Mouse (Mus musculus): ENCODE results near the gene Akap12. TPM values are rescaled to one million over a fixed set of nuclear protein-coding genes. Genes with fewer than 3 reads are reported as not detected.

The Akap12 gene
- total RNA-seq, 2 experiments from 2014 or later = 81.8 to 82.6 TPM

- no peak for DNase-seq
Observed at GRCm38 (mm10) chr10:4284781-4285180, 18.6 kb downstream of the Akap12 start.

DNA sequence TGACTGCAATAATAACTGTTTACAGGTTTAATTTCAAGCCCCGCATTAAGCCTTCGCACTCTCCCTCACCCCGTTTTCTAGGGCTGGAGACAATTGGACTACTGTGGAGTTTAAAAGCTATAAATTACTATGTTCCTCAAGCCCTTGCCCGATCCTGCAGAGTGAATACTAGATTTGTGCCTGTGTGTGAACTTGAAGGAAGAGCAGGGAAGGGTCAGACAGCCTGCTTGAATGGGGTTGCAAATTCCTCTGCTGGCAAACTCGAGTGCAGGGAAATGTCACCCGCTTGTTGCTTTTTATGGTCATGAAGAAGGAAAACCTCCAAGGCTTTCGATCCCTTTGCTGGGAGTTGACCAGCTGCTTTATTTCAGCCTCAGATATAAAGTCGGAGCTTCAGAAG, 19.6 kb downstream of the Akap12 start:
- DNase-seq = no peak

DNA sequence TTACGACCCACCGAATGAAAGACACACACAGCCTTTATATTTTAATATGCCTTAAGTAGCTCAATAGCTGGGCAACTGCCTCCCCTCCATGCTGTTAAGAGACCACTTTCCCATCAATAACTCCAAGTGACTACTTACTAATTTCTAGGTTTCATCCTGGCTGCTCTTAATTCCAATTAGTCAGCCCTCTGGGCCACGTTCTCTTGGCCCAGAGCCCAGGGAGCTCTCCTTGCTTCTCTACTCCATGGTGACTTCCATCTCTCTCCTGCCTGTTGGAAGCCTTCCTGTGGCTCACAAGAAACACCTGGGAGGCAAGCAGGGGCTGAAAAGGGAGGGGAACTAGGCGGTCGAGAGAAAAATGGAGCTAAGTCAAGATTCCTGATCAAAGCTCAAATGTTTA, 23.0 kb downstream of the Akap12 start:
- no peak for DNase-seq

GRCm38 (mm10) chr10:4289636-4290035, 23.5 kb downstream of the Akap12 start:
- DNase-seq = no peak

DNA sequence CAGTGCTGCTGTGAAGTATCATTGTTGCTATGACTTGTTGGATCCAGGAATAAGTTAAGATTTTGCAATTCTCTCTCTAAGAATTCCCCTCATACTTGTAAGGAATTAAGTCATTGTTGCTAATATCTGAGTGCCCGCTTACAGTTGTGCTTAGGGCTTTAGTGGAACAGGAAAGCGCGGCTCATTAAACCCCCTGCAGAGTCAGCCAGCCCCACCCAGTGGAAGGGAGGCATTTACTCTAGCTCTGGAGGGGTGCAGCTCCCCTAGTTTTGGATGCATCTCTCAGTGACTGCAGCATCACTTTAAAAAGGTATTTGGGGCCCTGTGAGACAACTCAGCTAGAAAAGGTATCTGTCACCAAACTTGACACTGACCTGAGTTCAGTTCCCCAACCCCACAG, 24.0 kb downstream of the Akap12 start:
- DNase-seq = no peak

GRCm38 (mm10) chr10:4290561-4290960, 24.4 kb downstream of the Akap12 start:
- no peak for DNase-seq

DNA sequence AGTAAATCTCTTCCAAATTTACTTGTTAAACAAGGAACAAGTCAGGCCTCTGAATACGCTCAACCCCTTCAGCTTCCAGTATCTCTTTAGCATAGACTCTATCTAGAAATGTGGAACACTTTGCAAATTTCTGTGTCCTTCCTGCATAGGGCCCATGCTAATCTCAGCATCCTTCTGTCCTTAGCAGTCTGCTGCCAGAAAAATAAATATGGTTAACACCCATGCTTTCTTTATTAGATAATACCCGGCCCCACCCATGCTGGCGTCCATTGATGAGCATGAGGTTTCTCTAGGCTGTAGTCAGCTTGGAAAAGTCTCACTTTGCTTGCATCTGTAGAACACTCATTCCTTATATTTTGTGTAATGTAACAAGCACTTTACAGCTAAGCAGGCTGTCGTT, 27.2 kb downstream of the Akap12 start:
- no peak for DNase-seq

- no peak for DNase-seq
Observed at GRCm38 (mm10) chr10:4303558-4303957, 37.4 kb downstream of the Akap12 start.

GRCm38 (mm10) chr10:4323885-4324284, 57.7 kb downstream of the Akap12 start:
- no peak for DNase-seq

GRCm38 (mm10) chr10:4325562-4325961, 59.4 kb downstream of the Akap12 start:
- peak; percentile 33 for DNase-seq

DNA sequence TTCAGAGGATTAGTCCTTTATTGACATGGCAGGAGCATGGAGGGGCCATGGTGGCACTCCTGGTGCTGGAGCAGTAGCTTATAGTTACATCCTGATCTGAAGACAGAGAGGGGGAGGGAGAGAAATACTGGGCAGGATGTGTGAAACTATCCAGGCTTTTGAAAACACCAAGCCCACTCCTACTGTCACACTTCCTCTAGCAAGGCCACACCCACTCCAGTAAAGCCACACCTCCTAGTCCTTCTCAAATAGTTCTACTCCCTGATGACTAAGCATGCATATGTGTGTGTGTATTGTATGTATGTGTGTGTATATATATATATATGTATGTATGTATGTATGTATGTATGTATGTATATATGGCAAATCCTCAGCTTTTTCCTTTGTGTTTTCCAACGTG, 61.5 kb downstream of the Akap12 start:
- no peak for DNase-seq

GRCm38 (mm10) chr10:4332228-4332979, 66.2 kb downstream of the Akap12 start:
- DNase-seq = no peak

- DNase-seq = peak; percentile 69
Observed at GRCm38 (mm10) chr10:4333319-4333718, 67.1 kb downstream of the Akap12 start.

DNA sequence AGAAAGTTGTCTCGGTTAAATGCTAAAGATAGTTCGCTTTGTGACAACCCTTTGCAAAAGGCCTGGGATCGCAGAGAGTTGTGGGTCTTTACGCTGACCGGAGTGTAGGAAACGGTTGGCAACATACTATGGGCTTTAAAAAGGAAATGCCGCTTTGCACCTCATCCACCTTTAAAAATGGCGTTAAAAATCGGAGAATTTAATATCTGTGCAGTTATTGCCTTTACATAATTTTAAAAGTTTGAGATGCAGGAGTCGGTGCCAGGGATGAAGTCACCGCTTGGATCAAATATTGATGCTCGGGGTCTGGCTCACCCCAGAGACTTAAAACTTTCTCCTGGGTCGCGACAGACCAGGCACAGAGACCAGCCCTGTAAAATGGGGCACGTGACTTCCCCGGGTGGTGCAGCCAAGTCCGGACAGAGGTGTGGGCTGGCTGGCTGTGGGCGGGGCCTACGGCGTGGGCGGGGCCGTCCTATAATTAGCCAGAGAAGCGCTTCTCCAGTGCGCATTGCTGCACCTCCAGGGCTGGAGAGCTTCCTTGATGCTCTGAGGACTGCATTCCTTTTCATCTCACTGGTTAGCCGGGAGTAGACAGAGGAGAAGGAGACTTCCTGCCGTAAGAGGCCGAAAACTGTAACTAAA, 68.0 kb downstream of the Akap12 start:
- peak; percentile 94 for DNase-seq

GRCm38 (mm10) chr10:4338863-4339461, 72.8 kb downstream of the Akap12 start:
- peak; percentile 73 for DNase-seq

DNA sequence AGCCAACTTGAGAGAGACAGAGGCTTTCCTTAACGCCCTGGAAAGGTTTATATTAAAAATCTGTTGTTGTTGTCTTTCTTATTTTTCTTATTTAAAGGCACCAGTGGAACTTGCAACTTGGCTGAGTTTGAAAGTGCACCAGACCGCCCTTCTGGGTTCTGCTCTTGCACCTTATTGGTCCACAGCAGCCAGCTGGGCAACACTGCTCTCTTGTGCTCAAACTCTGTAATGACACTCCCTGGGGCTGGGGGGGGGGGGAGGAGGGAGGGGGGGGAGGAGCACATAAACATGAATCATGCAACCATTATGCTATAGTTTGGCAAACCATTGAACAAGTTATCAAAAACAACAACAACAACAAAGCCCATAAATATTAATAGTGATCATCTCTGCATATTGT, 75.2 kb downstream of the Akap12 start:
- DNase-seq = peak; percentile 77

- DNase-seq = peak; percentile 95
Observed at GRCm38 (mm10) chr10:4346489-4347135, 80.4 kb downstream of the Akap12 start.

- DNase-seq = no peak
Observed at GRCm38 (mm10) chr10:4347136-4347492, 80.9 kb downstream of the Akap12 start.

DNA sequence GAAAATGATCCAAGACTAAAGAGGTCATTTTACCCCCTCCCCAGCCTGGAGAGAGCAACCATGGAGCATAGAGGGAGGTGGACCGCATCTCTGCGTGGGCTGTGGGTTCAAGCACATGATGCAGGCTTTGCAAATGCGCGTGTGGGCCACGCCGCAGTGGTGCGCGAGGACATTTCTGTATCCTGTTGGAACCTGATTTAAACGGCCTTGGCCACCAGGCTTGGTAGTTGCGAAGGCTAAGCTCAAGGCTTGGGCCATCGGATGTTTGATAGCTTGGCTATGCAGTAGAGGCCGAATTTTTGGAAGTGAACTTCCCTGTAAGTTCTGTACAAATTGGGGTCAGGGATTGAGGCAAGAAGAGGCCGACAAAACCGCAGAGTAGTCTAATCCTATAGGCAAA, 81.4 kb downstream of the Akap12 start:
- DNase-seq = no peak

DNA sequence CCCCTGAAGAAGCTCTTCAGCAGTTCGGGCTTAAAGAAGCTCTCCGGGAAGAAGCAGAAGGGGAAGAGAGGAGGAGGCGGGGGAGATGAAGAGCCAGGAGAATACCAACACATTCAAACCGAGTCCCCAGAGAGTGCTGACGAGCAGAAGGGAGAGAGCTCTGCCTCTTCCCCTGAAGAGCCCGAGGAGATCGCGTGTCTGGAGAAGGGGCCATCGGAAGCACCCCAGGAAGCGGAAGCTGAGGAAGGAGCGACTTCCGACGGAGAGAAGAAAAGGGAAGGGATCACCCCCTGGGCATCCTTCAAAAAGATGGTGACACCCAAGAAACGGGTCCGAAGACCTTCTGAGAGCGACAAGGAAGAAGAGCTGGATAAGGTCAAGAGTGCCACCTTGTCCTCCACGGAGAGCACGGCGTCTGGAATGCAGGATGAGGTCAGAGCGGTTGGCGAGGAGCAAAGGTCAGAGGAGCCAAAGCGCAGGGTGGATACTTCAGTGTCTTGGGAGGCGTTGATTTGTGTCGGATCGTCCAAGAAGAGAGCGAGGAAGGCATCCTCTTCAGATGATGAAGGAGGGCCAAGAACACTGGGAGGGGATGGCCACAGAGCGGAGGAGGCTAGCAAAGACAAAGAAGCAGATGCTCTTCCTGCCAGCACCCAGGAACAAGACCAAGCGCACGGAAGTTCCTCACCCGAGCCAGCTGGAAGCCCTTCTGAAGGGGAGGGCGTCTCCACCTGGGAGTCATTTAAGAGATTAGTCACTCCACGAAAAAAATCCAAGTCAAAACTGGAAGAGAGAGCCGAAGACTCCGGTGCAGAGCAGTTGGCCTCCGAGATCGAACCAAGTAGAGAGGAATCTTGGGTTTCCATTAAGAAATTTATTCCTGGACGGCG, 88.4 kb downstream of the Akap12 start:
- DNase-seq = no peak

DNA sequence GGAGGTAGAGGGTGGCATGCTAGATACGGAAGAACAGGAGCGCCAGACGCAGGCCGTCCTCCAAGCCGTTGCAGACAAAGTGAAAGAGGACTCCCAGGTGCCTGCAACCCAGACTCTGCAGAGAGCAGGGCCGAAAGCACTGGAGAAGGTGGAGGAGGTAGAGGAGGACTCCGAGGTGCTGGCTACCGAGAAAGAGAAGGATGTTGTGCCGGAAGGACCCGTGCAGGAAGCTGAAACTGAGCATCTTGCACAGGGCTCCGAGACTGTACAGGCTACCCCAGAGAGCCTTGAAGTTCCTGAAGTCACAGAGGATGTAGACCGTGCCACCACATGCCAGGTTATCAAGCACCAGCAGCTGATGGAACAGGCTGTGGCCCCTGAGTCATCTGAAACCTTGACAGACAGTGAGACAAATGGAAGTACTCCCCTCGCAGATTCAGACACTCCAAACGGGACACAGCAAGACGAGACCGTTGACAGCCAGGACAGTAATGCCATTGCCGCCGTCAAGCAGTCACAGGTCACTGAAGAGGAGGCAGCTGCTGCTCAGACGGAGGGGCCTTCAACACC, 89.8 kb downstream of the Akap12 start:
- no peak for DNase-seq

GRCm38 (mm10) chr10:4356640-4357039, 90.5 kb downstream of the Akap12 start:
- no peak for DNase-seq

Data from heart, postnatal 4 days (tissue).